Mouse (Mus musculus): ENCODE results near the gene Cacng7. TPM values are rescaled to one million over a fixed set of nuclear protein-coding genes. Genes with fewer than 3 reads are reported as not detected.

The Cacng7 gene
- total RNA-seq, 1 experiment from 2014 or later = not detected

- ATAC-seq (replicated peaks; ENCODE audit: insufficient number of reproducible peaks, low FRiP score, low TSS enrichment, poor library complexity, severe bottlenecking) = no peak
Measured at GRCm38 (mm10) chr7:3301628-3302555, 30.9 kb upstream of the Cacng7 start.

GRCm38 (mm10) chr7:3302556-3303275 lies 30.0 kb upstream of the Cacng7 start:
- no peak for ATAC-seq (replicated peaks; ENCODE audit: insufficient number of reproducible peaks, low FRiP score, low TSS enrichment, poor library complexity, severe bottlenecking)

GRCm38 (mm10) chr7:3303276-3303781 lies 29.4 kb upstream of the Cacng7 start:
- ATAC-seq (replicated peaks; ENCODE audit: insufficient number of reproducible peaks, low FRiP score, low TSS enrichment, poor library complexity, severe bottlenecking) = no peak

- ATAC-seq (replicated peaks; ENCODE audit: insufficient number of reproducible peaks, low FRiP score, low TSS enrichment, poor library complexity, severe bottlenecking) = no peak
Measured at GRCm38 (mm10) chr7:3303789-3304188, 29.0 kb upstream of the Cacng7 start.

GRCm38 (mm10) chr7:3304298-3304697 lies 28.5 kb upstream of the Cacng7 start:
- ATAC-seq (replicated peaks; ENCODE audit: insufficient number of reproducible peaks, low FRiP score, low TSS enrichment, poor library complexity, severe bottlenecking) = no peak

- ATAC-seq (replicated peaks; ENCODE audit: insufficient number of reproducible peaks, low FRiP score, low TSS enrichment, poor library complexity, severe bottlenecking) = no peak
Measured at GRCm38 (mm10) chr7:3306400-3306799, 26.4 kb upstream of the Cacng7 start.

- no peak for ATAC-seq (replicated peaks; ENCODE audit: insufficient number of reproducible peaks, low FRiP score, low TSS enrichment, poor library complexity, severe bottlenecking)
Measured at GRCm38 (mm10) chr7:3308646-3309045, 24.1 kb upstream of the Cacng7 start.

- no peak for ATAC-seq (replicated peaks; ENCODE audit: insufficient number of reproducible peaks, low FRiP score, low TSS enrichment, poor library complexity, severe bottlenecking)
Measured at GRCm38 (mm10) chr7:3310233-3310632, 22.5 kb upstream of the Cacng7 start.

GRCm38 (mm10) chr7:3313571-3313970 lies 19.2 kb upstream of the Cacng7 start:
- no peak for ATAC-seq (replicated peaks; ENCODE audit: insufficient number of reproducible peaks, low FRiP score, low TSS enrichment, poor library complexity, severe bottlenecking)

- no peak for ATAC-seq (replicated peaks; ENCODE audit: insufficient number of reproducible peaks, low FRiP score, low TSS enrichment, poor library complexity, severe bottlenecking)
Measured at GRCm38 (mm10) chr7:3314121-3314520, 18.6 kb upstream of the Cacng7 start.

- ATAC-seq (replicated peaks; ENCODE audit: insufficient number of reproducible peaks, low FRiP score, low TSS enrichment, poor library complexity, severe bottlenecking) = no peak
Measured at GRCm38 (mm10) chr7:3317704-3318103, 15.1 kb upstream of the Cacng7 start.

GRCm38 (mm10) chr7:3320856-3321255 lies 11.9 kb upstream of the Cacng7 start:
- no peak for ATAC-seq (replicated peaks; ENCODE audit: insufficient number of reproducible peaks, low FRiP score, low TSS enrichment, poor library complexity, severe bottlenecking)

- ATAC-seq (replicated peaks; ENCODE audit: insufficient number of reproducible peaks, low FRiP score, low TSS enrichment, poor library complexity, severe bottlenecking) = no peak
Measured at GRCm38 (mm10) chr7:3323826-3324225, 8.9 kb upstream of the Cacng7 start.

GRCm38 (mm10) chr7:3327961-3328360 lies 4.8 kb upstream of the Cacng7 start:
- no peak for ATAC-seq (replicated peaks; ENCODE audit: insufficient number of reproducible peaks, low FRiP score, low TSS enrichment, poor library complexity, severe bottlenecking)

- peak; percentile 87 for ATAC-seq (replicated peaks; ENCODE audit: insufficient number of reproducible peaks, low FRiP score, low TSS enrichment, poor library complexity, severe bottlenecking)
Measured at GRCm38 (mm10) chr7:3329776-3330546, 2.8 kb upstream of the Cacng7 start.

- ATAC-seq (replicated peaks; ENCODE audit: insufficient number of reproducible peaks, low FRiP score, low TSS enrichment, poor library complexity, severe bottlenecking) = no peak
Measured at GRCm38 (mm10) chr7:3331171-3331570, 1.6 kb upstream of the Cacng7 start.

GRCm38 (mm10) chr7:3331581-3332223 lies 1.1 kb upstream of the Cacng7 start:
- ATAC-seq (replicated peaks; ENCODE audit: insufficient number of reproducible peaks, low FRiP score, low TSS enrichment, poor library complexity, severe bottlenecking) = no peak

- no peak for ATAC-seq (replicated peaks; ENCODE audit: insufficient number of reproducible peaks, low FRiP score, low TSS enrichment, poor library complexity, severe bottlenecking)
Measured at GRCm38 (mm10) chr7:3332224-3332615, 535 bp upstream of the Cacng7 start.

Measured in monocyte, adult 5-6 weeks (primary cell).